Mouse (Mus musculus) lung, adult 2 months (tissue): ENCODE results near the gene Kpna7.

Source experiments
- CTCF ChIP-seq: fragments of 200-500 bp; IDR thresholded peaks from 2 replicates; pipeline ENCODE4 v1.5.1; 2011; ENCODE audit warnings: mild to moderate bottlenecking, low read length, control low read depth; ENCODE audit not compliant: insufficient read depth
- POLR2A ChIP-seq: fragments of 200-500 bp; IDR thresholded peaks from 2 replicates; pipeline ENCODE4 v1.6.1; 2011; ENCODE audit warnings: low read depth, mild to moderate bottlenecking, control low read depth, low read length, borderline replicate concordance; ENCODE audit errors: extremely low read depth

DNA sequence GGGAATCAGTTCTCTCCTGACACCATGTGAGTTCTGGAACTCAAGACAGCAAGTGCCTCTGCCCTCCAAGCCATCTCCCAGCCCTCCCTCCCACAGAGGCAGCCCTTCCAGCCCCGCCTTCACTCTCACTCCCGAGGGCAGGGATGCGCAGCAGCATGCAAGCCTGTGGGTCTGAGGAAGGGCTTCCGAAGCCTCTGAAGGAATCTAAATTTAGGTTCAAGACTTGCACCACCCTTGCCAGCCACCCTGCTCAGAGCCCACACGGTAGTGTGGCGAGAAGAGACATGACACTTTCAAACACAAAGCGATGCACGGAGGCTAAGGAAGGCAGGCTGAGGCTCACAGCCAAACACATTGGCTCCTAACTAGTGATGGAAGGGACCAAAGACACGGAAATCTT, 141.4 kb downstream of the Kpna7 start:
- TF ChIP-seq POLR2A (no peak), CTCF (no peak)
